ENCODE assay signal across 7 mouse cellular contexts in the genomic region with DNA sequence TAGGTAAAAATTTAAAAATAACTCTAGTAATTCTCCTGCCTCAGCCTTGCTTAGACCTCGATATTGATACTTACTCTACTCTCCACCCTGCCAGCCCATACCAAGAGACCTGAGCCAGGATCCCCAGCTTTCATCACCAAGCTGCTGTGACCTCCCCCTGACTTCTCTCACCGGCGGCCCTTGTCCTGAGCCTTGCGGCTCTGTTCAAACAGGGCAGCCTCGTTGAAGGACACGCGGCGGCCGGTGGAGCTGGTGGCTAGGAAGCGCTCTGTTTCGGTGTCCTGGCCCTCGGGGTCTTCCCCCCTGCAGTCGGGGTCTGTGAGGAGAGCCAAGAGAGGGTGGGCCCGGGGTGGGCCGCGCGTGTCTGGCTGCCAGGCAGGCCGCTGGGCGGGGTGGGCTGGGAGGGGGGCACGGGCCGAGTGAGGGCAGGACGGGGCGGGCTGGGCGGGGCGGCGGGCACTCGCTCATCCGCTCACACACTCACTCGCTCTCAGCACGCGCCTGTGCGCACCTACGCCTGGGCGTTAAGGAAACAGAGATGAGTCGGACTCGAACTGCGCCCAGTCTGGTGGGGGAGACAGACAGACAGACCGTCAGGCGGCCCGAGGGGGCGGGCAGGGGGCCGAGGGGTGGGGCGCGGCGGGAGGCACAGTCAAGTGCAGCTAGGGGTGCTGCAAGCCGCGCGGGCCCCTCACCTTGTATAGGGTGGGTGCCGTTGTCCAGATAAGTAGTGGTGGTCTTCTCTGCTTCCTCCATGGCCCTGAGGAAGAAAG. TPM values are rescaled to one million over a fixed set of nuclear protein-coding genes. Genes with fewer than 3 reads are reported as not detected.
A peak's percentile ranks its signal among the peaks of the same experiment; 100 is the strongest.
DNase-seq lines count a peak whose midpoint lies in the region; ATAC-seq and TF ChIP-seq lines count a peak whose summit lies in the region.

No protein-coding gene starts in this region.

- no peaks in the 10 kb centered on the region for H3K9me3 ChIP-seq in forebrain, embryonic 14.5 days (replicated peaks; ENCODE audit: control insufficient read depth, low read length)
- H3K9me3 ChIP-seq in intestine, embryonic 16.5 days (ENCODE audit: control insufficient read depth, low read length) = no peaks in the 10 kb centered on the region
- no peaks in the 10 kb centered on the region for H3K9me3 ChIP-seq in neural tube, embryonic 13.5 days

- H3K4me3 ChIP-seq in lung, adult 2 months (replicated peaks; ENCODE audit: extremely low read depth, low read depth, low read length) = peak overlapping the region; percentile 16
- peak overlapping the region; percentile 83 for H3K4me3 ChIP-seq in forebrain, embryonic 14.5 days (ENCODE audit: low read depth, low read length)
- peak overlapping the region; percentile 73 for H3K4me3 ChIP-seq in intestine, embryonic 16.5 days (ENCODE audit: low read length)
- H3K4me3 ChIP-seq in neural tube, embryonic 13.5 days = peak overlapping the region; percentile 83

- peak overlapping the region; percentile 93 for H3K9ac ChIP-seq in forebrain, embryonic 14.5 days (ENCODE audit: low read length)
- peak overlapping the region; percentile 45 for H3K9ac ChIP-seq in intestine, embryonic 16.5 days (ENCODE audit: low read depth, low read length)
- peak overlapping the region; percentile 97 for H3K9ac ChIP-seq in neural tube, embryonic 13.5 days

- no peak for TF ChIP-seq POLR2A in lung, adult 2 months (IDR thresholded peaks at IDR 0.05; ENCODE audit: borderline replicate concordance, extremely low read depth, low read depth, low read length)

- no peak for DNase-seq in lung, adult 2 months
- DNase-seq in lung, postnatal 14 days = no peak
- DNase-seq in forebrain, embryonic 14.5 days (ENCODE audit: low spot score) = no peak
- no peak for DNase-seq in frontal cortex, adult 2 months (ENCODE audit: extremely low spot score in 1 of 2, low spot score in 1 of 2)
- no peak for DNase-seq in thymus, postnatal 0 days (ENCODE audit: low spot score)

- H3K4me1 ChIP-seq in lung, adult 2 months (ENCODE audit: control insufficient read depth, insufficient read depth, low read length) = peaks cover 4% of the 10 kb centered on the region; the same call in 1 of the 2 replicates
- peaks cover 17% of the 10 kb centered on the region for H3K4me1 ChIP-seq in forebrain, embryonic 14.5 days (ENCODE audit: control insufficient read depth, insufficient read depth, low read length)
- peaks cover 44% of the 10 kb centered on the region for H3K4me1 ChIP-seq in intestine, embryonic 16.5 days (ENCODE audit: control insufficient read depth, insufficient read depth, low read length)
- H3K4me1 ChIP-seq in neural tube, embryonic 13.5 days (replicated peaks) = peaks cover 58% of the 10 kb centered on the region

- peaks cover 46% of the 10 kb centered on the region for H3K36me3 ChIP-seq in forebrain, embryonic 14.5 days (ENCODE audit: control insufficient read depth, insufficient read depth, low read length)
- 0 out of 2 replicates have a peak, but pooled peaks cover 4% of the 10 kb centered on the region for H3K36me3 ChIP-seq in intestine, embryonic 16.5 days (ENCODE audit: control insufficient read depth, insufficient read depth, low read length)
- peaks cover 49% of the 10 kb centered on the region for H3K36me3 ChIP-seq in neural tube, embryonic 13.5 days

- 34% methylated on average over 47 of the region's 49 CpGs for WGBS in lung, adult 2 months
- WGBS in forebrain, embryonic 14.5 days = 18% methylated on average over 49 of the region's 49 CpGs
- 18% methylated on average over 41 of the region's 49 CpGs for WGBS in intestine, embryonic 16.5 days
- WGBS in neural tube, embryonic 13.5 days = 13% methylated on average over 36 of the region's 49 CpGs

- no peak for ATAC-seq in forebrain, embryonic 14.5 days
- no peak for ATAC-seq in intestine, embryonic 16.5 days
- no peak for ATAC-seq in neural tube, embryonic 13.5 days (ENCODE audit: low read depth)

- H3K4me2 ChIP-seq in forebrain, embryonic 14.5 days (ENCODE audit: low read length) = peak overlapping the region; percentile 95
- peak overlapping the region; percentile 98 for H3K4me2 ChIP-seq in intestine, embryonic 16.5 days (ENCODE audit: low read depth, low read length)
- H3K4me2 ChIP-seq in neural tube, embryonic 13.5 days = peak overlapping the region; percentile 92

- peak overlapping the region; percentile 33; the same call in 1 of the 2 replicates for H3K27ac ChIP-seq in forebrain, embryonic 14.5 days (ENCODE audit: low read depth, low read length)
- H3K27ac ChIP-seq in intestine, embryonic 16.5 days (ENCODE audit: low read length) = no peak overlapping the region
- peak overlapping the region; percentile 97; the same call in 1 of the 2 replicates for H3K27ac ChIP-seq in neural tube, embryonic 13.5 days (replicated peaks)

- TF ChIP-seq CTCF in lung, adult 2 months (IDR thresholded peaks at IDR 0.05; ENCODE audit: insufficient read depth, low read length) = no peak

- 0 out of 2 replicates have a peak, but pooled peaks cover 5% of the 10 kb centered on the region for H3K27me3 ChIP-seq in forebrain, embryonic 14.5 days (replicated peaks; ENCODE audit: control insufficient read depth, insufficient read depth, low read length)
- peaks cover 14% of the 10 kb centered on the region; the same call in 1 of the 2 replicates for H3K27me3 ChIP-seq in intestine, embryonic 16.5 days (replicated peaks; ENCODE audit: control insufficient read depth, insufficient read depth, low read length)
- H3K27me3 ChIP-seq in neural tube, embryonic 13.5 days = peaks cover 17% of the 10 kb centered on the region

RNA-seq across cellular contexts. Expression of gene Atp5d, which starts 2.1 kb away (rescaled TPM):
- polyA plus RNA-seq in lung, adult 2 months (2012; rRNA removed) = 709 and 1,054 TPM in 2 replicates
- polyA plus RNA-seq in forebrain, embryonic 14.5 days (2014; fragmentation: Nextera tagmentation; extraction: Ambion mirVana) = 412 and 467 TPM in 2 replicates
- polyA plus RNA-seq in intestine, embryonic 16.5 days (2015; fragmentation: Nextera tagmentation; extraction: Ambion mirVana) = 846 and 854 TPM in 2 replicates
- 467 and 481 TPM in 2 replicates for polyA plus RNA-seq in neural tube, embryonic 13.5 days (2015; fragmentation: Nextera tagmentation; extraction: Ambion mirVana)
- polyA plus RNA-seq in frontal cortex, adult 2 months (2012; rRNA removed) = 606 and 673 TPM in 2 replicates
- polyA plus RNA-seq in thymus, postnatal 0 days (2015; fragmentation: Nextera tagmentation; extraction: Ambion mirVana) = 588 TPM in 2 replicates

RNA-seq across cellular contexts. Expression of gene Cbarp, which starts 4.3 kb away (rescaled TPM):
- polyA plus RNA-seq in lung, adult 2 months (2012; rRNA removed) = 29.9 and 31.5 TPM in 2 replicates
- 41.0 and 42.4 TPM in 2 replicates for polyA plus RNA-seq in forebrain, embryonic 14.5 days (2014; fragmentation: Nextera tagmentation; extraction: Ambion mirVana)
- polyA plus RNA-seq in intestine, embryonic 16.5 days (2015; fragmentation: Nextera tagmentation; extraction: Ambion mirVana) = 5.1 TPM in 2 replicates
- polyA plus RNA-seq in neural tube, embryonic 13.5 days (2015; fragmentation: Nextera tagmentation; extraction: Ambion mirVana) = 53.9 and 55.1 TPM in 2 replicates
- polyA plus RNA-seq in frontal cortex, adult 2 months (2012; rRNA removed) = 252 and 288 TPM in 2 replicates
- polyA plus RNA-seq in thymus, postnatal 0 days (2015; fragmentation: Nextera tagmentation; extraction: Ambion mirVana) = 3.5 and 4.3 TPM in 2 replicates

RNA-seq across cellular contexts. Expression of gene Midn, which starts 11.7 kb away (rescaled TPM):
- polyA plus RNA-seq in lung, adult 2 months (2012; rRNA removed) = 110 and 150 TPM in 2 replicates
- polyA plus RNA-seq in forebrain, embryonic 14.5 days (2014; fragmentation: Nextera tagmentation; extraction: Ambion mirVana) = 67.0 and 73.6 TPM in 2 replicates
- 8.8 and 10.3 TPM in 2 replicates for polyA plus RNA-seq in intestine, embryonic 16.5 days (2015; fragmentation: Nextera tagmentation; extraction: Ambion mirVana)
- polyA plus RNA-seq in neural tube, embryonic 13.5 days (2015; fragmentation: Nextera tagmentation; extraction: Ambion mirVana) = 31.0 and 35.8 TPM in 2 replicates
- 36.5 and 43.7 TPM in 2 replicates for polyA plus RNA-seq in frontal cortex, adult 2 months (2012; rRNA removed)
- polyA plus RNA-seq in thymus, postnatal 0 days (2015; fragmentation: Nextera tagmentation; extraction: Ambion mirVana) = 13.1 and 18.8 TPM in 2 replicates

RNA-seq across cellular contexts. Expression of gene Stk11, which starts 20.8 kb away (rescaled TPM):
- polyA plus RNA-seq in lung, adult 2 months (2012; rRNA removed) = 161 and 168 TPM in 2 replicates
- 25.5 and 27.7 TPM in 2 replicates for polyA plus RNA-seq in forebrain, embryonic 14.5 days (2014; fragmentation: Nextera tagmentation; extraction: Ambion mirVana)
- 13.8 and 15.7 TPM in 2 replicates for polyA plus RNA-seq in intestine, embryonic 16.5 days (2015; fragmentation: Nextera tagmentation; extraction: Ambion mirVana)
- polyA plus RNA-seq in neural tube, embryonic 13.5 days (2015; fragmentation: Nextera tagmentation; extraction: Ambion mirVana) = 13.3 and 16.8 TPM in 2 replicates
- polyA plus RNA-seq in frontal cortex, adult 2 months (2012; rRNA removed) = 93.8 and 96.3 TPM in 2 replicates
- polyA plus RNA-seq in thymus, postnatal 0 days (2015; fragmentation: Nextera tagmentation; extraction: Ambion mirVana) = 18.2 and 23.2 TPM in 2 replicates

RNA-seq across cellular contexts. Expression of gene Cirbp, which starts 29.4 kb away (rescaled TPM):
- polyA plus RNA-seq in lung, adult 2 months (2012; rRNA removed) = 162 and 200 TPM in 2 replicates
- polyA plus RNA-seq in forebrain, embryonic 14.5 days (2014; fragmentation: Nextera tagmentation; extraction: Ambion mirVana) = 239 and 266 TPM in 2 replicates
- 53.2 and 62.6 TPM in 2 replicates for polyA plus RNA-seq in intestine, embryonic 16.5 days (2015; fragmentation: Nextera tagmentation; extraction: Ambion mirVana)
- 325 and 351 TPM in 2 replicates for polyA plus RNA-seq in neural tube, embryonic 13.5 days (2015; fragmentation: Nextera tagmentation; extraction: Ambion mirVana)
- 212 and 226 TPM in 2 replicates for polyA plus RNA-seq in frontal cortex, adult 2 months (2012; rRNA removed)
- polyA plus RNA-seq in thymus, postnatal 0 days (2015; fragmentation: Nextera tagmentation; extraction: Ambion mirVana) = 226 and 376 TPM in 2 replicates

Comparison
In these comparisons a context has a peak if more than half of its experiments do, and no peak if none do; other contexts are left out.
1. H3K4me3 ChIP-seq: peak in every context shown above with its lines; median percentile 83 in forebrain, embryonic 14.5 days; 83 in neural tube, embryonic 13.5 days; 73 in intestine, embryonic 16.5 days; 16 in lung, adult 2 months.
2. H3K9ac ChIP-seq: peak in every context shown above with its lines; median percentile 97 in neural tube, embryonic 13.5 days; 93 in forebrain, embryonic 14.5 days; 45 in intestine, embryonic 16.5 days.